Mouse (Mus musculus) CH12.LX (cell line): ENCODE data around the gene Emc8. TPM values are rescaled to one million over a fixed set of nuclear protein-coding genes. Genes with fewer than 3 reads are reported as not detected.
A peak's percentile ranks its signal among the peaks of the same experiment; 100 is the strongest.

ENCODE experiments used
- DNase-seq: peaks from one replicate; pipeline ENCODE4 v3.0.0-alpha.2; 2013; ENCODE audit errors: extremely low read depth
- H3K27ac ChIP-seq: 2 replicates; pipeline ENCODE4 v1.5.1; 2012; ENCODE audit warnings: low read depth, mild to moderate bottlenecking, control low read depth, moderate library complexity; ENCODE audit not compliant: insufficient read depth
- H3K27me3 ChIP-seq: replicated peaks from 2 replicates; pipeline ENCODE3; 2012; ENCODE audit warnings: inconsistent platforms
- H3K36me3 ChIP-seq, 2 experiments: replicated peaks in 1 of 2; 2 replicates each; pipeline versions ENCODE3 to v1.6.1; 2012; ENCODE audit warnings: inconsistent platforms in 1 of 2, low read length in 1 of 2, mild to moderate bottlenecking in 1 of 2, mixed read lengths in 1 of 2, moderate library complexity in 1 of 2; ENCODE audit not compliant: control insufficient read depth in 1 of 2, insufficient read depth in 1 of 2
- H3K4me1 ChIP-seq, 2 experiments: 2 replicates each; pipeline ENCODE4 v1.6.1; 2012; ENCODE audit warnings: inconsistent platforms in 1 of 2, moderate library complexity in 1 of 2; ENCODE audit not compliant: insufficient read depth in 2 of 2, control insufficient read depth in 1 of 2
- H3K4me2 ChIP-seq: 2 replicates; pipeline ENCODE4 v1.6.1; 2012; ENCODE audit warnings: low read depth, mild to moderate bottlenecking, control low read depth; ENCODE audit not compliant: poor library complexity, insufficient read depth, severe bottlenecking
- H3K4me3 ChIP-seq, 3 experiments: fragments of 150-350 bp in 1 of 3; sonication (generic) in 1 of 3; replicated peaks in 1 of 3; 2 replicates each; pipeline versions ENCODE3 to v1.5.1; 2011 to 2012; ENCODE audit warnings: low read depth in 2 of 3, low read length in 2 of 3, mild to moderate bottlenecking in 2 of 3, moderate library complexity in 2 of 3, control low read depth in 1 of 3, improper control_type of control experiment in 1 of 3, inconsistent platforms in 1 of 3, mixed read lengths in 1 of 3; ENCODE audit not compliant: poor library complexity in 1 of 3
- H3K79me2 ChIP-seq: replicated peaks from 2 replicates; pipeline ENCODE4 v1.6.1; 2012; ENCODE audit warnings: mild to moderate bottlenecking, moderate library complexity; ENCODE audit not compliant: control insufficient read depth, poor library complexity, insufficient read depth, severe bottlenecking; ENCODE audit errors: extremely low read depth
- H3K9ac ChIP-seq: 2 replicates; pipeline ENCODE4 v1.6.1; 2012; ENCODE audit warnings: low read depth, mild to moderate bottlenecking, control low read depth, moderate library complexity; ENCODE audit not compliant: insufficient read depth
- H3K9me3 ChIP-seq: replicated peaks from 2 replicates; pipeline ENCODE3; 2012; ENCODE audit warnings: low read length, inconsistent platforms, mixed read lengths
- CHD1 ChIP-seq: IDR thresholded peaks from 2 replicates; pipeline ENCODE4 v1.6.1; 2012; ENCODE audit warnings: low read depth, low read length, improper control_type of control experiment, inconsistent platforms
- CTCF ChIP-seq, 2 experiments: IDR thresholded peaks in 1 of 2; conservative IDR thresholded peaks in 1 of 2; 2 replicates each; pipeline ENCODE4 v1.5.1; 2011 to 2012; ENCODE audit warnings: low read depth in 2 of 2, low read length in 2 of 2, improper control_type of control experiment in 1 of 2, inconsistent platforms in 1 of 2, mild to moderate bottlenecking in 1 of 2, moderate library complexity in 1 of 2
- E2F4 ChIP-seq: IDR thresholded peaks from 2 replicates; pipeline ENCODE4 v1.6.1; 2011; ENCODE audit warnings: low read depth, low read length, improper control_type of control experiment; ENCODE audit not compliant: insufficient replicate concordance
- ELF1 ChIP-seq: IDR thresholded peaks from 2 replicates; pipeline ENCODE4 v1.6.1; 2014; ENCODE audit warnings: low read depth, mild to moderate bottlenecking, inconsistent platforms, low read length, improper control_type of control experiment
- ETS1 ChIP-seq: conservative IDR thresholded peaks from 2 replicates; pipeline ENCODE4 v1.6.1; 2012; ENCODE audit warnings: low read depth, mild to moderate bottlenecking, inconsistent platforms, low read length, improper control_type of control experiment, moderate library complexity
- GABPA ChIP-seq: IDR thresholded peaks from 2 replicates; pipeline ENCODE4 v1.6.1; 2012; ENCODE audit warnings: low read depth, low read length, improper control_type of control experiment, inconsistent platforms; ENCODE audit not compliant: insufficient replicate concordance
- HCFC1 ChIP-seq: IDR thresholded peaks from 2 replicates; pipeline ENCODE4 v1.6.1; 2012; ENCODE audit warnings: low read depth, mild to moderate bottlenecking, inconsistent platforms, low read length, improper control_type of control experiment
- IRF4 ChIP-seq: IDR thresholded peaks from 2 replicates; pipeline ENCODE4 v1.6.1; 2014; ENCODE audit warnings: low read depth, mild to moderate bottlenecking, inconsistent platforms, low read length, improper control_type of control experiment
- JUN ChIP-seq: IDR thresholded peaks from 2 replicates; pipeline ENCODE4 v1.6.1; 2011; ENCODE audit warnings: low read depth, mild to moderate bottlenecking, low read length, improper control_type of control experiment, moderate library complexity; ENCODE audit not compliant: insufficient read depth
- MAFK ChIP-seq: IDR thresholded peaks from 2 replicates; pipeline ENCODE4 v1.6.1; 2011; ENCODE audit warnings: low read length, improper control_type of control experiment; ENCODE audit not compliant: insufficient replicate concordance
- MAX ChIP-seq: IDR thresholded peaks from 2 replicates; pipeline ENCODE4 v1.6.1; 2011; ENCODE audit warnings: low read length, improper control_type of control experiment
- MYC ChIP-seq: IDR thresholded peaks from 2 replicates; pipeline ENCODE4 v1.6.1; 2011; ENCODE audit warnings: low read depth, mild to moderate bottlenecking, improper control_type of control experiment, low read length
- NELFE ChIP-seq: IDR thresholded peaks from 2 replicates; pipeline ENCODE4 v1.6.1; 2011; ENCODE audit warnings: low read depth, low read length, improper control_type of control experiment
- PAX5 ChIP-seq: IDR thresholded peaks from 2 replicates; pipeline ENCODE4 v1.6.1; 2012; ENCODE audit warnings: low read length, inconsistent platforms, mixed read lengths
- POLR2A ChIP-seq: IDR thresholded peaks from 2 replicates; pipeline ENCODE4 v1.6.1; 2011; ENCODE audit warnings: low read depth, mild to moderate bottlenecking, improper control_type of control experiment, low read length
- RCOR1 ChIP-seq: conservative IDR thresholded peaks from 2 replicates; pipeline ENCODE4 v1.6.1; 2012; ENCODE audit warnings: low read depth, mild to moderate bottlenecking, inconsistent platforms, low read length, improper control_type of control experiment
- SMC3 ChIP-seq: IDR thresholded peaks from 2 replicates; pipeline ENCODE4 v1.6.1; 2011; ENCODE audit warnings: low read depth, low read length, improper control_type of control experiment
- TCF12 ChIP-seq: IDR thresholded peaks from 2 replicates; pipeline ENCODE4 v1.6.1; 2014; ENCODE audit warnings: low read depth, mild to moderate bottlenecking, inconsistent platforms, low read length, improper control_type of control experiment
- UBTF ChIP-seq: IDR thresholded peaks from 2 replicates; pipeline ENCODE4 v1.6.1; 2012; ENCODE audit warnings: low read depth, mild to moderate bottlenecking, inconsistent platforms, low read length, improper control_type of control experiment, moderate library complexity
- USF2 ChIP-seq: conservative IDR thresholded peaks from 2 replicates; pipeline ENCODE4 v1.6.1; 2011; ENCODE audit warnings: low read depth, low read length, improper control_type of control experiment
- ZC3H11A ChIP-seq: IDR thresholded peaks from 2 replicates; pipeline ENCODE4 v1.6.1; 2012; ENCODE audit warnings: low read depth, mild to moderate bottlenecking, inconsistent platforms, low read length, improper control_type of control experiment
- ZNF384 ChIP-seq: IDR thresholded peaks from 2 replicates; pipeline ENCODE4 v1.6.1; 2012; ENCODE audit warnings: low read depth, low read length, improper control_type of control experiment, inconsistent platforms
- dilution Hi-C: fragments of 300-500 bp; cut with MboI; formaldehyde crosslinking; loops from 2 replicates; pipeline ENCODE4 v1.14.3; 2020; ENCODE audit warnings: low sequenced_read_pairs; ENCODE audit not compliant: extremely low pct_unique_long_range_greater_than_20kb, extremely low pct_ligation_motif_present
- in situ Hi-C: fragments of 300-500 bp; cut with MboI; formaldehyde crosslinking; loops from 3 replicates; pipeline ENCODE4 v1.14.3; 2019; ENCODE audit warnings: low sequenced_read_pairs, low pct_ligation_motif_present, low pct_unique_long_range_greater_than_20kb, mixed read lengths
- polyA plus RNA-seq: library from polyadenylated mRNA; unstranded; fragments of >175 nt; gene quantifications from 2 replicates; pipeline ENCODE4 v1.2.1, GENCODE M21; 2012; ENCODE audit warnings: low read depth; ENCODE audit not compliant: insufficient read length
- total RNA-seq, 2 experiments: library from RNA; depleted of rRNA; stranded (reverse); fragments of 300-350 nt in 1 of 2; fragments of >200 nt in 1 of 2; gene quantifications; 2 replicates each; pipeline ENCODE4 v1.2.3; 2012 to 2014

Gene Emc8
- total and polyA plus RNA-seq, 3 experiments, result 33.4 to 184 (median 113) TPM

DNA sequence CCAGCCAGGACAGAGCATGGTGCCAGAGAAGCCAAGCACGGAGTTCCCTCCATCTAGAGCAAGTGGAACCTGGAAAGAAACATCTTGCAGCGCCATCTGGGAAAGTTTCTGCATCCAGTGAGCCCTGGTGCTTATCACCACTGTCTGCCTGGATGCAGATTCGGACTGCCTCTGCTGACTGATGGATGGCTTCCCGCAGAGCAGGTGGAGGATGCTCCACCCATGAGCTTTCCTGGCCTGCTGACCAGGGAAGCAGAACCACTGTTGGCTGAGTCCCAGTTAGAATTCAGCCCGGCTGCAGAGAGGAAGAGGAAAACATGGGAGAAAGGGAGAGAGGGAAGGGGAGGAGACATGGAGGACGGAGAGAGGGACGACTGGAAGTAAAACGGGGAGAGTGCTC is 19.4 kb upstream of the Emc8 start:
- no peaks in the 10 kb centered on the region for H3K36me3 ChIP-seq
- H3K4me2 ChIP-seq, result no peak overlapping the region
- no peaks in the 10 kb centered on the region for H3K79me2 ChIP-seq
- no peaks in the 10 kb centered on the region for H3K9me3 ChIP-seq
- H3K4me3 ChIP-seq, result no peak overlapping the region
- no peak for DNase-seq
- in situ Hi-C loops, result no loop called here
- H3K9ac ChIP-seq, result no peak overlapping the region
- H3K4me1 ChIP-seq, result peaks cover 15 to 40% of the 10 kb centered on the region in 2 experiments
- dilution Hi-C loops, result no loop called here
- H3K27me3 ChIP-seq, result peaks cover 26% of the 10 kb centered on the region
- TF ChIP-seq GABPA (no peak), PAX5 (no peak), ZNF384 (no peak), ZC3H11A (no peak), CHD1 (no peak), CTCF (conservative IDR thresholded peaks at IDR 0.05 in 1 of 2, IDR thresholded peaks at IDR 0.05 in 1 of 2; ENCODE audit: low read depth in 2 of 2, low read length in 2 of 2) (no peak), MAFK (no peak), UBTF (no peak), USF2 (no peak)
- no peak overlapping the region for H3K27ac ChIP-seq

- Histone ChIP-seq H3K4me3 (no peak overlapping the region), H3K27me3 (peaks cover 23% of the 10 kb centered on the region), H3K79me2 (no peaks in the 10 kb centered on the region), H3K36me3 (no peaks in the 10 kb centered on the region), H3K4me1 (peaks cover 21 to 48% of the 10 kb centered on the region in 2 experiments), H3K9me3 (no peaks in the 10 kb centered on the region), H3K4me2 (no peak overlapping the region), H3K9ac (no peak overlapping the region), H3K27ac (no peak overlapping the region)
- no peak for DNase-seq
- dilution Hi-C loops (no loop called here), in situ Hi-C loops (no loop called here)
- no peak for TF ChIP-seq SMC3
- TF ChIP-seq CTCF (conservative IDR thresholded peaks at IDR 0.05 in 1 of 2, IDR thresholded peaks at IDR 0.05 in 1 of 2; ENCODE audit: low read depth in 2 of 2, low read length in 2 of 2), result no peak
- no peak for TF ChIP-seq TCF12
- TF ChIP-seq CHD1, result no peak
- no peak for TF ChIP-seq NELFE
Observed at GRCm38 (mm10) chr8:120686576-120686975, 18.2 kb upstream of the Emc8 start.

- Histone ChIP-seq H3K4me2 (no peak overlapping the region), H3K4me3 (peak overlapping the region in 1 of 3 experiments; percentile 16), H3K36me3 (no peaks in the 10 kb centered on the region), H3K27me3 (peaks cover 23% of the 10 kb centered on the region), H3K9me3 (no peaks in the 10 kb centered on the region), H3K27ac (no peak overlapping the region), H3K9ac (no peak overlapping the region), H3K4me1 (peaks cover 24 to 53% of the 10 kb centered on the region in 2 experiments), H3K79me2 (no peaks in the 10 kb centered on the region)
- in situ Hi-C loops, result no loop called here
- TF ChIP-seq RCOR1 (no peak), E2F4 (no peak), ELF1 (no peak), CTCF (conservative IDR thresholded peaks at IDR 0.05 in 1 of 2, IDR thresholded peaks at IDR 0.05 in 1 of 2; ENCODE audit: low read depth in 2 of 2, low read length in 2 of 2) (no peak), IRF4 (no peak), POLR2A (no peak), ETS1 (no peak), UBTF (no peak), MAX (no peak), MYC (no peak), JUN (no peak), PAX5 (no peak), HCFC1 (no peak)
- dilution Hi-C loops, result no loop called here
- DNase-seq, result no peak
Observed at GRCm38 (mm10) chr8:120686051-120686450, 17.7 kb upstream of the Emc8 start.
